Mouse (Mus musculus): Measurements from ENCODE around the gene Acoxl.

- TF ChIP-seq POLR2A (IDR thresholded peaks at IDR 0.05; ENCODE audit: extremely low read depth, insufficient read depth, low read length) (no peak), CTCF (IDR thresholded peaks at IDR 0.05; ENCODE audit: extremely low read depth, insufficient read depth, low read length) (no peak)
These were observed 296.3 kb downstream of the Acoxl start for GRCm38 (mm10) chr2:128134948-128135347.

Measured in cortical plate, adult 2 months (tissue).